Mouse (Mus musculus) layer of hippocampus, adult 2 months (tissue): ENCODE measurements around the gene Abca6. TPM values are rescaled to one million over a fixed set of nuclear protein-coding genes. Genes with fewer than 3 reads are reported as not detected.
A peak's percentile ranks its signal among the peaks of the same experiment; 100 is the strongest.

Source experiments
- DNase-seq, 2 experiments: peaks; one replicate each; pipeline ENCODE4 v3.0.0; 2022; ENCODE audit warnings: low spot score in 2 of 2
- H3K27ac ChIP-seq: fragments of 200-600 bp; 2 replicates; pipeline ENCODE4 v1.8.1; 2022
- H3K4me3 ChIP-seq: fragments of 200-600 bp; 2 replicates; pipeline ENCODE4 v1.8.1; 2022; ENCODE audit warnings: mild to moderate bottlenecking
- CTCF ChIP-seq: fragments of 200-600 bp; conservative IDR thresholded peaks from 2 replicates; pipeline ENCODE4 v1.8.1; 2022; ENCODE audit warnings: antibody characterized with exemption, mild to moderate bottlenecking, moderate library complexity
- total RNA-seq, 2 experiments: library from RNA; stranded (reverse); gene quantifications; 2 replicates each; pipeline ENCODE4 v1.2.3; 2021

Gene Abca6
- total RNA-seq, 2 experiments from 2014 or later, result 1.4 to 1.6 TPM

DNA sequence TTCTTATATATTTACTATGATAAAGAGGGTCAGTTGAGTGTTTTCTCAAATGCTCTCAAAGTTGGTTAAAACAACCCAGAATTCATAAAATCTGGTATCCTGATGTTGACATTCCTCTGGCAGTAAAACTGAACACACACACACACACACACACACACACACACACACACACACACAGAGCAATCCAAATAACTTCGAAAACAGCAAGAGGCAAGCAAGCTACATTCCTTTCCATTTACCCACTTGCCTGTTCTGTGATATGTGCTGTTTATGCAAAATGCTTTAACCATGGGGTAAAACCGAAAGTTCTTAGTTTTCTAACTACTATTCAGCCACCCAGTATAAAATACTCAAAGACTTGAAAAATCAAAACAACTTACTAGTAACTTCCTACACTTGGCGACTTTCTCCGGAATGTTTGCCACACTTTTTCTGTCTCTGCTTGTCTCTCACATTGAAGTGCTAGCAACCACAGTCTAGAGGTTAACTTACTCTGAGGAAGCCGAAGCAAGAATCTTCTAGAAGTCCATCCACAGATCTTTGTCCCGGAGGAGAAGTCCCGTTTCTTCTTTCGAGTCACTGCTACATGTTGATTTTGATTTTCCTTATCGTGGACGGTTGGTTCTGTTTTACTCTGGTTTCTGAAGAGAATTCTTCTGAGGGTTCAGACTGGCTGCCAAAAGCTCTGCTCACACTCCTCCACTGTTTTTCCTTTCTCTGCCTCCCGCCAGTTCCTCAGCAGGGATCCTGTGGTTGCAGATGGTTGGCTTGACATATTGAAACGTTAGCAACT lies 83.9 kb downstream of the Abca6 start, which contains the start of gene Abca9:
Gene Abca9, minus strand, starts transcription at position 738 of the 793 bp plus-strand sequence.
- H3K4me3 ChIP-seq, result peak within 1 kb of the TSS; percentile 36
- no peak for TF ChIP-seq CTCF

DNA sequence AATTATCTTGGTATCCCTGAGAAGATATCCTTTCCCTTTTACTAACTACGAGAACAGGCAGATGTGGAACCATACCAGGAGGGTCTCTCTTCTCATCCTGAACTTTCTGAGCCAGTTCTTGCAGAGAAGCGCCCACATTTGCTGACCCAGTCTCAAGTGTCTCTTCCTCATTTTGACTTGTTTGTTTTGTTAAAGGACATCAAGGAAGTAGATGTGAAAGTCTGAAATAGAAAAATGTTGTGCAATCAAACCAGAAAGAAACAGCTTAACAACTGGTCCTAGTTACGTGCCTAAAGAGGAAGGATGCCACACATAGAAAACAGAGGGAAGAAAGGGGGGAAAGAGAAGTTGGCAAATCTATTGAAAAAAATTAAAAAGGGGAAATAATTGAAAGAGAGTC lies 85.8 kb downstream of the Abca6 start:
- H3K27ac ChIP-seq, result 0 out of 2 replicates have a peak overlapping the region, but pooled peaks have one; percentile 15
- TF ChIP-seq CTCF, result no peak
- H3K4me3 ChIP-seq, result no peak overlapping the region
- no peak for DNase-seq

More for the DNA sequence above, 83.9 kb downstream of the Abca6 start, which contains the start of gene Abca9:
- H3K27ac ChIP-seq, result peak within 1 kb of the TSS; percentile 55; the same call in 1 of the 2 replicates
- peak in 1 of 2 experiments; percentile 26 for DNase-seq

DNA sequence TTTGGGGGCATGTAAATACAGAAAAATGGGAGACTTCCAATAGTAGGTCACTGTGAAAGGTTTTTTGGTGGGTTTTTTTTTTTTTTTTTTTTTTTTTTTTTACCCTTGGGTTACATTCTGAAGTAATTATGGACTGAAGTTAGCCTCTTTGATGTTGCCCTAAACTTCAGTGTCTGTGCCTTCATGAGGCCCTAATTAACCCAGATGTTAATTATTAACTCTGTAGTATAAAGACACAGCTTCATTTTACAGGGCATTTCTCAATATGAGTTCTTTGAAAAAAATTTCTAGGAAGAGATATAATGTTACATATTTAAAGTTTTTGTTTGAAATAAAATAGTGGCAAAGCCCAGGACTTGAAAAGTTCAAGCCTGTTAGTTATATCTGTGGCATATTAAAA lies 86.2 kb downstream of the Abca6 start:
- DNase-seq, result no peak

DNA sequence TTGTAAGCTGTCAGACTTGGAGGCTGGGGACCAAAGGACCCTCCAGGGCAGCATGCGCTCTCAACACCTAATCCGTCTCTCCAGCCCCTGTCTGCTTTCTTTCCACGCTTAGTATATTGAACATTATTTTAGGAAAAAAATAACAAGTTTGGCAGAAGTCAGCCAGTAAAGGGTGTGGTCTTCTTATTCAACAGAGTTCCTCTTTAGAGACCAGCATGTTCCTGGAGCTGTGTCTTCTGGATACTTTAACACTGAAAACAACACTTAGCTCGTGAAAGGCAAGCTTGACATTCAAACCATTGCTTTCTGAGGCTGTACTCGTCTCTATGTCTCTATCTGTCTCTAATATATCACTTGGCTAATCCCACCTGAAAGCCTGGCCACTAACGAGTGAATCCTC lies 94.5 kb downstream of the Abca6 start:
- H3K27ac ChIP-seq, result no peak overlapping the region
- no peak for TF ChIP-seq CTCF
- no peak overlapping the region for H3K4me3 ChIP-seq
- DNase-seq, result no peak

More for the DNA sequence above, 86.2 kb downstream of the Abca6 start:
- H3K27ac ChIP-seq, result no peak overlapping the region
- TF ChIP-seq CTCF, result no peak
- H3K4me3 ChIP-seq, result no peak overlapping the region

DNA sequence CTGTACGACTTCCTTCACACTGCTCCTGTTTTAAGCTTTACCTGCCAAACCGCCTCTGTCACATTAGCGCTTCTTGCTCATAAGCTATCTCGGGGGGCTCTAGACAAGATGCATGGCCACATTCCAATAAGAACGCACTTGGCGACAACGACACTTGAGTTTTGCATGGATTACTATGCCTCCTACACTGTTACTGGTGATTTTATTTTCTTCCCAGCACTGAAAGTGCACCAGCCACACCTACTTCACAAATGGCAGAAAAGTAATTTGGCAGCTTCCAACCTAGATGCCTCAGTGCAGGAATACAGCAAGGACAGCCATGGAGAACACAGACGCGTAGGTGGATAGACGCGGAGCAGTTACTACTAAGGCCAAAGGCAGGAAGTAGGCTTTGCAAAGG lies 95.6 kb downstream of the Abca6 start:
- DNase-seq, result peak in 1 of 2 experiments; percentile 25
- TF ChIP-seq CTCF, result no peak

DNA sequence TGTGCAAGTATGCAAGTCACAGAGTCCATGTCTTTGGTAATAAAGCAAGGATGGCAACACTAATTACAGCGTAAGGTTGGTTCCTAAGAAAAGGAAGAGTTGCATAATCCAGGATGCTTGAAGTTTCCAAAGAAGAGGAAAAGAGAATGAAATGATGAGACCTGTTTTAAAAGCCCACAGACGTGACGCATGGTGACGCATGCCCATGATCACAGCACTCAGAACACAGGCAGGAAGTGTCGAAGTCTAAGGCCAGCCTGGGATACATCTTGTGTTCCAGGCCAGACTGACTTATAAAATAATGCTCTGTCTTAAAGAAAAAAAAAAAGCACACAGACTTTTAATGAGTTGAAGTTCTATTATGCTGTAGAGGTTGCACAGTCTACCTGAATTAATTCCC lies 103.9 kb downstream of the Abca6 start:
- Histone ChIP-seq H3K4me3 (no peak overlapping the region), H3K27ac (no peak overlapping the region)
- no peak for TF ChIP-seq CTCF
- DNase-seq, result no peak

More for the DNA sequence above, 95.6 kb downstream of the Abca6 start:
- no peak overlapping the region for H3K4me3 ChIP-seq
- H3K27ac ChIP-seq, result no peak overlapping the region

DNA sequence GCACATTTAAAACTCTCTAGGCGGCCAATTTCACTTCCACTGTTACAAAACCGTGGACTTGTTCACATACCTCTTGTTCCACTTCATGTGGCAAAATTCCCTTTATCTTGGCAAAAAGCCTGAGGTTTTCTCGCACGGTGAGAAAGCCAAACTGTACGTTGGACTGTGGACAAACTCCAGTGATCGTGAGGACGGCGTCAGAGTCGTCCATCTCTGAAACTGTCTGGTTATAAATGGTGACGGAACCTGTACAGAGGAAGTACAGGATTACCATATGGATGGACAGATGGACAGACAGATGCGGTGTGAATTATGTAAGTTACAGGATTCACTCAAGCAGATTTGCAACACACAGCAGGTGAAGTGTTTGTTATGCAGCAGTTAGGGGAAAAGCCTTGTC lies 106.2 kb downstream of the Abca6 start:
- Histone ChIP-seq H3K4me3 (no peak overlapping the region), H3K27ac (no peak overlapping the region)
- TF ChIP-seq CTCF, result no peak
- no peak for DNase-seq

DNA sequence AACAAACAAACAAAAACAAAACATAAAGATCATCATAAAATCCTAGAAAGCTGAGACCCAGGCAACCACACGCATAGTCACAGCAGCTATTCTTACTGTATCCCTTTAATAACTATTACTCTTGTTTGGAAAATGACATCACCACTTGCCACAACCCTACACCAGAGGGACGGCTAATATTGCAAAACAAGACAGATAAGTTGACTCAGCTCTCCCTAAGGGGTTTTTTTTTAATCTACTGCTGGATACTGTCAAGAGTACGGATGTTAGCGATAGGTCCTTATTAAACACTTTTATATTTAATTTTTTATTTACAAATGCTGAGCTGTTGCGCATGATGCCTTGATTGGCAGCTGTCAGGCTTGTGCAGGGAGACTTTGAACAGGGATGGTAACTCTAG lies 120.8 kb downstream of the Abca6 start:
- no peak for TF ChIP-seq CTCF
- DNase-seq, result no peak

More for the DNA sequence above, 120.8 kb downstream of the Abca6 start:
- no peak overlapping the region for H3K27ac ChIP-seq
- H3K4me3 ChIP-seq, result no peak overlapping the region

Other genes starting within 250 kb of the Abca6 start
- gene Abca8a, start 155.8 kb downstream of the Abca6 start, total RNA-seq, result 1 to 10 TPM; 3.3 to 5.0 TPM
- gene Abca9, start 83.6 kb downstream of the Abca6 start, total RNA-seq, result 1 to 10 TPM; 5.6 to 7.1 TPM
- 10 to 100 TPM; 34.0 to 41.8 TPM for gene Abca5, start 85.9 kb upstream of the Abca6 start, total RNA-seq
- gene Map2k6, start 147.3 kb upstream of the Abca6 start, total RNA-seq, result 10 to 100 TPM; 32.3 to 33.3 TPM